ENCODE assay signal across 8 mouse cellular contexts in genomic region chr17:70850233-70850995, GRCm38 (mm10). TPM values are rescaled to one million over a fixed set of nuclear protein-coding genes. Genes with fewer than 3 reads are reported as not detected.
A peak's percentile ranks its signal among the peaks of the same experiment; 100 is the strongest.
DNase-seq lines count a peak whose midpoint lies in the region; ATAC-seq and TF ChIP-seq lines count a peak whose summit lies in the region.

No protein-coding gene starts in this region.

- peaks cover 70% of the 10 kb centered on the region for H3K79me2 ChIP-seq in myocyte (ENCODE audit: control insufficient read depth, insufficient read depth)

- peak overlapping the region; percentile 89 for H3K27ac ChIP-seq in bone marrow, adult 2 months (ENCODE audit: control insufficient read depth, insufficient read depth, low read depth, low read length, poor library complexity)
- H3K27ac ChIP-seq in forebrain, embryonic 16.5 days (ENCODE audit: low read length) = peak overlapping the region; percentile 67
- H3K27ac ChIP-seq in hindbrain, embryonic 12.5 days = peak overlapping the region; percentile 93
- peak overlapping the region; percentile 89 for H3K27ac ChIP-seq in liver, embryonic 11.5 days (ENCODE audit: low read depth, low read length)

- peaks cover 12% of the 10 kb centered on the region; the same call in 1 of the 2 replicates for H3K27me3 ChIP-seq in forebrain, embryonic 16.5 days (replicated peaks; ENCODE audit: control insufficient read depth, insufficient read depth, low read length)
- H3K27me3 ChIP-seq in hindbrain, embryonic 12.5 days = peaks cover 4% of the 10 kb centered on the region; the same call in 1 of the 2 replicates
- H3K27me3 ChIP-seq in liver, embryonic 11.5 days (replicated peaks; ENCODE audit: control insufficient read depth, insufficient read depth, low read length) = 0 out of 2 replicates have a peak, but pooled peaks cover 7% of the 10 kb centered on the region
- H3K27me3 ChIP-seq in myocyte (ENCODE audit: control insufficient read depth, insufficient read depth, insufficient read length) = no peaks in the 10 kb centered on the region

- peak overlapping the region; percentile 61 for H3K9ac ChIP-seq in forebrain, embryonic 16.5 days (replicated peaks; ENCODE audit: low read depth, low read length)
- H3K9ac ChIP-seq in hindbrain, embryonic 12.5 days = peak overlapping the region; percentile 74
- H3K9ac ChIP-seq in liver, embryonic 11.5 days (ENCODE audit: low read depth, low read length) = peak overlapping the region; percentile 85

- no peaks in the 10 kb centered on the region for H3K36me3 ChIP-seq in forebrain, embryonic 16.5 days (ENCODE audit: control insufficient read depth, insufficient read depth)
- H3K36me3 ChIP-seq in hindbrain, embryonic 12.5 days = no peaks in the 10 kb centered on the region
- no peaks in the 10 kb centered on the region for H3K36me3 ChIP-seq in liver, embryonic 11.5 days (ENCODE audit: control insufficient read depth, insufficient read depth, low read length)
- peaks cover 11% of the 10 kb centered on the region for H3K36me3 ChIP-seq in myocyte (ENCODE audit: control insufficient read depth, insufficient read depth)

- H3K4me2 ChIP-seq in forebrain, embryonic 16.5 days (ENCODE audit: low read length) = peak overlapping the region; percentile 87
- peak overlapping the region; percentile 93 for H3K4me2 ChIP-seq in hindbrain, embryonic 12.5 days (replicated peaks)
- peak overlapping the region; percentile 99 for H3K4me2 ChIP-seq in liver, embryonic 11.5 days
- H3K4me2 ChIP-seq in myocyte (ENCODE audit: low read depth) = peak overlapping the region; percentile 62

- peak; percentile 24 for ATAC-seq in forebrain, embryonic 16.5 days
- ATAC-seq in hindbrain, embryonic 12.5 days (ENCODE audit: low FRiP score) = peak; percentile 23
- peak; percentile 13 for ATAC-seq in liver, embryonic 11.5 days (replicated peaks; ENCODE audit: low FRiP score)

- under 1% methylated on average over 40 of the region's 40 CpGs for WGBS in bone marrow, adult 2 months
- under 1% methylated on average over 40 of the region's 40 CpGs for WGBS in forebrain, embryonic 16.5 days
- under 1% methylated on average over 40 of the region's 40 CpGs for WGBS in hindbrain, embryonic 12.5 days
- WGBS in liver, embryonic 11.5 days = under 1% methylated on average over 40 of the region's 40 CpGs

- H3K4me1 ChIP-seq in bone marrow, adult 2 months (ENCODE audit: control insufficient read depth, insufficient read depth, low read length) = no peaks in the 10 kb centered on the region
- H3K4me1 ChIP-seq in forebrain, embryonic 16.5 days (replicated peaks; ENCODE audit: control insufficient read depth, insufficient read depth, low read length) = peaks cover 53% of the 10 kb centered on the region
- H3K4me1 ChIP-seq in hindbrain, embryonic 12.5 days = peaks cover 35% of the 10 kb centered on the region
- H3K4me1 ChIP-seq in liver, embryonic 11.5 days (replicated peaks; ENCODE audit: control insufficient read depth, insufficient read depth, low read length) = no peaks in the 10 kb centered on the region

- H3K4me3 ChIP-seq in bone marrow, adult 2 months (replicated peaks; ENCODE audit: control insufficient read depth, low read depth, low read length) = peak overlapping the region; percentile 87
- peak overlapping the region; percentile 56 for H3K4me3 ChIP-seq in forebrain, embryonic 16.5 days (replicated peaks; ENCODE audit: low read length)
- peak overlapping the region; percentile 71 for H3K4me3 ChIP-seq in hindbrain, embryonic 12.5 days
- H3K4me3 ChIP-seq in liver, embryonic 11.5 days (ENCODE audit: low read depth, low read length) = peak overlapping the region; percentile 72
- peak overlapping the region; percentile 98 for H3K4me3 ChIP-seq in myocyte

- peak; percentile 39 for DNase-seq in MEL-GATA-1-ER (ENCODE audit: extremely low read depth, low read depth)
- DNase-seq in liver, embryonic 11.5 days (ENCODE audit: low spot score) = no peak
- peak; percentile 58 to 64 for DNase-seq in thymus, adult 18-20 months
- no peak for DNase-seq in frontal cortex, postnatal 14 days (ENCODE audit: low spot score in 2 of 2)

- TF ChIP-seq POLR2A in bone marrow, adult 2 months (IDR thresholded peaks at IDR 0.05; ENCODE audit: borderline replicate concordance, control insufficient read depth, low read depth, low read length) = no peak; the same call in 1 of the 2 replicates
- TF ChIP-seq POLR2A in myocyte (IDR thresholded peaks at IDR 0.05; ENCODE audit: insufficient read length, low read depth) = peak; percentile 71

- peak overlapping the region; percentile 72 for H3ac ChIP-seq in myocyte (ENCODE audit: control insufficient read depth, insufficient read length)

- TF ChIP-seq CTCF in bone marrow, adult 2 months (IDR thresholded peaks at IDR 0.05; ENCODE audit: control insufficient read depth, insufficient read depth, low read length) = no peak

- no peaks in the 10 kb centered on the region for H3K9me3 ChIP-seq in forebrain, embryonic 16.5 days (ENCODE audit: control insufficient read depth, low read length)
- no peaks in the 10 kb centered on the region for H3K9me3 ChIP-seq in hindbrain, embryonic 12.5 days (replicated peaks)
- H3K9me3 ChIP-seq in liver, embryonic 11.5 days (ENCODE audit: control insufficient read depth, low read length) = no peaks in the 10 kb centered on the region

TF ChIP-seq in myocyte, 11 proteins besides CTCF, POLR2A, EP300 and RAD21:
- TF ChIP-seq POLR2AphosphoS2 (IDR thresholded peaks at IDR 0.05; ENCODE audit: insufficient read length, low read depth) (peak; percentile 83), CEBPB (IDR thresholded peaks at IDR 0.05; ENCODE audit: insufficient read depth, poor library complexity, severe bottlenecking) (no peak), MAX (IDR thresholded peaks at IDR 0.05; ENCODE audit: low read depth) (peak; percentile 21)
TF ChIP-seq in myocyte: peak in this region for 2.

RNA-seq across cellular contexts. Expression of gene Tgif1, which starts 2.9 kb away (rescaled TPM):
- polyA plus RNA-seq in bone marrow, adult 2 months (2011; ENCODE audit: insufficient read depth, insufficient read length, low replicate concordance, missing spikeins) = 11.2 and 33.1 TPM in 2 replicates
- polyA plus RNA-seq in forebrain, embryonic 16.5 days (2015; fragmentation: Nextera tagmentation; extraction: Ambion mirVana) = 9.7 and 11.8 TPM in 2 replicates
- 66.8 and 68.7 TPM in 2 replicates for polyA plus RNA-seq in hindbrain, embryonic 12.5 days (2016; fragmentation: Nextera tagmentation; extraction: Ambion mirVana)
- 26.6 and 30.8 TPM in 2 replicates for polyA plus RNA-seq in liver, embryonic 11.5 days (2014; fragmentation: Nextera tagmentation; extraction: Ambion mirVana)
- polyA plus RNA-seq in myocyte (2012; fragmentation: generic; extraction: Trizol) = 75.2 TPM

Comparison
In these comparisons a context has a peak if more than half of its experiments do, and no peak if none do; other contexts are left out.
1. DNase-seq: peak in MEL-GATA-1-ER (single experiment) and thymus, adult 18-20 months (2 of 2); none in liver, embryonic 11.5 days (single experiment) and frontal cortex, postnatal 14 days (0 of 2).
2. Peak in every context shown above with its lines, with median percentiles within 50 percentile points of each other: H3K27ac ChIP-seq, H3K4me3 ChIP-seq, ATAC-seq, H3K4me2 ChIP-seq and H3K9ac ChIP-seq.